Mouse (Mus musculus): ENCODE measurements around the gene Armh3.

Armh3 gene

GRCm38 (mm10) chr19:45903861-45904260 lies 94.4 kb downstream of the Armh3 start:
- DNase-seq = peak; percentile 36 to 44

GRCm38 (mm10) chr19:45902390-45903035 lies 95.8 kb downstream of the Armh3 start:
- peak; percentile 26 to 53 for DNase-seq

GRCm38 (mm10) chr19:45900836-45901235 lies 97.5 kb downstream of the Armh3 start:
- no peak for DNase-seq

DNA sequence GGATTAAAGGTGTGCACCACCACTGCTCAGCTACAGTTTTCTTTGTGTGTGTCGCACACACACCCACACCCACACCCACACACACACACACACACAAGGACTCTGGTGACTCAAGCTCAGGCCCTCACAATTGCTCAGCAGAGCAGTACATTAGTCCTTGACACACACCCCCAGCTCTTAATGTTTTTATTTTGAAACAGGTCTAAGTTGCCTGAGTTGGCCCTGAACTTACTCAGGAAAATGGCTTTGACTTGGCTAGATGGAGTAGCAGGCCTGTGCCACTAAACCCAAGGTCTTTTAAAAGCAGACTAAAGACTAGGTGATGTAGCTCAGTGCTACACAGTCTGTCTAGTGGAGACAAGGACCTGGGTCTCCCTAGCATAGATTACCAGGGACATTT lies 102.6 kb downstream of the Armh3 start:
- no peak for DNase-seq

GRCm38 (mm10) chr19:45882056-45882455 lies 116.2 kb downstream of the Armh3 start:
- DNase-seq = no peak

GRCm38 (mm10) chr19:45873320-45873719 lies 125.0 kb downstream of the Armh3 start:
- DNase-seq = no peak

GRCm38 (mm10) chr19:45855284-45855920 lies 142.9 kb downstream of the Armh3 start:
- DNase-seq = no peak

GRCm38 (mm10) chr19:45854521-45854920 lies 143.8 kb downstream of the Armh3 start:
- DNase-seq = peak in 1 of 2 experiments; percentile 18

DNA sequence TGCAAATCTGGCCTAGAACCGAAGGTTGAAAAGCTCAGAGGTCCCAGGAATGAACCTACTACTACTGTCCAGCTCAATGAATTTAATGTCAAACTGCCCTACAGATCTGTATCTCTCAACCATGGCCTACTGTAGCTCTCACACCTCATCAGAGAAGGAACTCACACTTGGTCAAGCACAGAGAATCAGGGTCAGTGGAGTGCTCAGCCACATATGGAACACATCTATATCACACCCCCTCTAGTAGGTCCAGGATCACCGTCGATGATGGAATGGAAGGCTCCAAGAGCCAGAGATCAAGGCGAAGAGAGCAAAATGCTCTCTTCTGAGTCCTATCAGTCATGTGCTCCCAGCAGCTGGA lies 150.6 kb downstream of the Armh3 start:
- DNase-seq = no peak

GRCm38 (mm10) chr19:45847016-45847732 lies 151.1 kb downstream of the Armh3 start:
- no peak for DNase-seq

- no peak for DNase-seq
Observed at GRCm38 (mm10) chr19:45844209-45844608, 154.1 kb downstream of the Armh3 start.

DNA sequence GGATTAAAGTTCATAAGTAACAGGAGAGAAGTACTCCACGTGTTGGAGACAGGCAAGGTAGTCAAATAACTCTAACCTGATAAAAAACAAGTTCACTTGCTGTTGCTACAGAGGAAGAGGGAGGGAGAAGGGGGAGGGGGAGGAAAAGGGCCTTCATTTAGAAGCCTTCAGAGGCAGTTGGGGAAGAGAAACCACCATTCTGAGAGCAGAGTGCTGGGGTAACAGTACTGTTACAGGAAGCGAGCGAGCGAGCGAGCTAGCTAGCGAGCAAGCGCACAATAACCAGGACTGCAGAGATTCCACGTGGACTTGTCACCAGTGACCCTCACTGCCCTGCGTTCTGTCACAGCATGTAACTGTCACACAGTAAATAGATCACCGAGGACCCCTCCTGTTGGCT lies 154.9 kb downstream of the Armh3 start:
- no peak for DNase-seq

- DNase-seq = no peak
Observed at GRCm38 (mm10) chr19:45837050-45837994, 161.0 kb downstream of the Armh3 start.

GRCm38 (mm10) chr19:45835490-45835889 lies 162.8 kb downstream of the Armh3 start:
- DNase-seq = no peak

- no peak for DNase-seq
Observed at GRCm38 (mm10) chr19:45833665-45834064, 164.6 kb downstream of the Armh3 start.

DNA sequence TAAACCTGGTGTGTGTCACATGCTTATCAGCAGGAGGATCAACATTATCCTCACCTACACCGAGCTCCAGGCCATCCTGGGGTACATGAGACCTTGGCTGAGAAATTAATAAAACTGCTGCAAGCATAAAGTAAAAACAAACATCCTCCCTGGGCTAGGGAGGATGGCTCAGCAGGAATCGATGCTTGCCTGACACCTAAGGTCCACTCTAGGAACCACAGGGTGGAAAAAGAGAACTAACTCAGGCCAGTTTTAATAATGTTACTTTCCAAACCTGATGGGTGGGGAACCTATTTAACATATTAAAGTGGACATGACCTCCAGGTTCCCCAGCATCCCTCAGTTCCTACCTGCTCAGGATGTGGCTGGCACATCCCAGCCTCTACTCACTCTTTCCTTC lies 167.6 kb downstream of the Armh3 start:
- no peak for DNase-seq

DNA sequence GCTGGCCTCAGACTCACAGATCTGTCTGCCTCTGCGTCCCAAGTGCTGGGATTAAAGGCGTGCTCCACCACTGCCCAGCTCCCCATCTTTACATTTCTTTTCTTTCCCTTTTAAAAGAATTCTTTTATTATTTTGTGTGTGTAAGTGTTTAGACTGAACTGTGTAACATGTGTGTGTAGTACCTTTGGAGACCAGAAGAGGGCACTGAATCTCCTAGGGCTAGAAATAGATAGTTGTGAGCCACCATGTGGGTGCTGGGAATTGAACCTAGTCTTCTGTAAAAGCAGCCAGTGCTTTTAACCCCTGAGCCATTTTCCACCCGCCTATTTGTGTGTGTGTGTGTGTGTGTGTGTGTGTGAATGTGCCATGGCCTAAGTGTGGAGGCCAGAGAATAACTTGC lies 170.6 kb downstream of the Armh3 start:
- DNase-seq = no peak

DNA sequence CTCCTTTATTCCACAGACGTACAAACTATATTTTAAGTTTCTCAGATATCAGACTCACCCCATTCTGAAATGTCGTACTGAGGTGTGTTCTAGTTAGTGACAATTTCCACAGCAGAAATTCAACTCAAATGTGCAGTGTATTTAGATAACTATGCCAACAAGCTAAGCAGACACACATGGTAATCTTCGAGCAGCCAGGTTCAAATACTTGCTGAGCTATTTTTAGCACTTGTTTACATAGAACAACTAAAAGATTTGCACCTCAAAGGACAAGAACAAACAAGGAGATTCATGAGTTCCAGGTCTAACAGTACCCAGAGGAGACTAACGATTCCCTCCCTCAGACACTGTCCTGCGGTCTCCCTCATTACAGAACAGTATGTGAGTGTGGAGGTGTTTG lies 171.2 kb downstream of the Armh3 start:
- no peak for DNase-seq

DNA sequence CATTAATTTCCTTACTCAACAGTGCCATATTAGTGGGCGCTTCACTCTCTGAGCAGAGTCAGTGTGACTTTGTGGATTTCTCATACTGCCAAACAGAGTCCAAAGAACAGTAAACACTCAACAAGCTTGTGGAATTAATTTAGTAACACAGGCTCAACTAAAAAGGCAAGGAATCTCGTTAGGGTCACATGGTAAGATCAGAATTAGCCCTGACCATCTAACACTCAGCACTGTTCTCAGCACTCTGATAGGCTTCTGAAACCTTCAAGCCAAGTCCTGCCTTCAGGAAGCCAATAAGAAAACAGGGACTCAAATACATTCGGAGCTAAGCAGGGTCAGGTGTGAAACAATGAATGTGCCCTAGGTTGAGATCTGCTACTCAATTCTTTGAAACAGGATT lies 172.1 kb downstream of the Armh3 start:
- DNase-seq = no peak

- peak; percentile 56 to 64 for DNase-seq
Observed at GRCm38 (mm10) chr19:45821832-45822231, 176.5 kb downstream of the Armh3 start.

- no peak for DNase-seq
Observed at GRCm38 (mm10) chr19:45817816-45818490, 180.3 kb downstream of the Armh3 start.

- DNase-seq = no peak
Observed at GRCm38 (mm10) chr19:45816727-45817126, 181.6 kb downstream of the Armh3 start.
